Mouse (Mus musculus) forebrain, embryonic 12.5 days (tissue): Measurements from ENCODE around the gene 1700061G19Rik. TPM values are rescaled to one million over a fixed set of nuclear protein-coding genes. Genes with fewer than 3 reads are reported as not detected.

Source experiments
- ATAC-seq: fragments of 200-750 bp; cut with Nextera tagmentation; 2 replicates; pipeline ENCODE4 v1.8.0; 2017; ENCODE audit warnings: moderate TSS enrichment; ENCODE audit not compliant: low FRiP score
- H3K27ac ChIP-seq: fragments of 300-500 bp; sonication (generic); 2 replicates; pipeline ENCODE4 v1.5.1; 2016; ENCODE audit warnings: mild to moderate bottlenecking
- H3K27me3 ChIP-seq: fragments of 300-500 bp; sonication (generic); 2 replicates; pipeline ENCODE4 v1.6.1; 2016; ENCODE audit warnings: mild to moderate bottlenecking
- H3K36me3 ChIP-seq: fragments of 300-500 bp; sonication (generic); replicated peaks from 2 replicates; pipeline ENCODE4 v1.6.1; 2016; ENCODE audit warnings: mild to moderate bottlenecking
- H3K4me1 ChIP-seq: fragments of 300-500 bp; sonication (generic); 2 replicates; pipeline ENCODE4 v1.6.1; 2016
- H3K4me2 ChIP-seq: fragments of 300-500 bp; sonication (generic); 2 replicates; pipeline ENCODE4 v1.6.1; 2016; ENCODE audit warnings: mild to moderate bottlenecking, moderate library complexity
- H3K4me3 ChIP-seq: fragments of 300-500 bp; sonication (generic); replicated peaks from 2 replicates; pipeline ENCODE4 v1.5.1; 2016; ENCODE audit warnings: mild to moderate bottlenecking
- H3K9ac ChIP-seq: fragments of 300-500 bp; sonication (generic); 2 replicates; pipeline ENCODE4 v1.6.1; 2016; ENCODE audit warnings: mild to moderate bottlenecking
- H3K9me3 ChIP-seq: fragments of 300-500 bp; sonication (generic); 2 replicates; pipeline ENCODE4 v1.6.1; 2016
- WGBS: fragments of 180-500 bp; shearing (Covaris S2); methylation state at CpG from one replicate; pipeline ENCODE4 v1.1.7; 2016; 5-methylcytosine and 5-hydroxymethylcytosine counted together
- polyA plus RNA-seq: library from polyadenylated mRNA; unstranded; fragments of >200 nt; fragmentation: Nextera tagmentation; extraction: Ambion mirVana; gene quantifications from 2 replicates; pipeline ENCODE4 v1.2.1, GENCODE M21; 2016

Gene 1700061G19Rik
- polyA plus RNA-seq, 1 experiment from 2014 or later: 0.50 TPM

- ATAC-seq: peak; percentile 99
- peaks cover 21% of the 10 kb centered on the region for H3K27me3 ChIP-seq
- no peaks in the 10 kb centered on the region for H3K36me3 ChIP-seq
- H3K27ac ChIP-seq: peak within 1 kb of the TSS; percentile 84
- 2% methylated on average over 75 of the region's 76 CpGs for WGBS
- peaks cover 40% of the 10 kb centered on the region for H3K4me1 ChIP-seq
- H3K4me2 ChIP-seq: peak within 1 kb of the TSS; percentile 92
- H3K4me3 ChIP-seq: peak within 1 kb of the TSS; percentile 97
- peak within 1 kb of the TSS; percentile 96 for H3K9ac ChIP-seq
- H3K9me3 ChIP-seq: no peaks in the 10 kb centered on the region
These were observed 60.3 kb downstream of the 1700061G19Rik start, which contains the start of gene Mllt1 for GRCm38 (mm10) chr17:56935363-56936131. Gene Mllt1 (minus strand): TSS chr17:56935415.

GRCm38 (mm10) chr17:56936731-56937130 lies 61.5 kb downstream of the 1700061G19Rik start:
- H3K4me3 ChIP-seq: no peak overlapping the region
- no peak overlapping the region for H3K9ac ChIP-seq
- no peaks in the 10 kb centered on the region for H3K9me3 ChIP-seq
- peaks cover 33% of the 10 kb centered on the region for H3K4me1 ChIP-seq
- 95% methylated on average over 7 of the region's 7 CpGs for WGBS
- H3K4me2 ChIP-seq: no peak overlapping the region
- no peaks in the 10 kb centered on the region for H3K36me3 ChIP-seq
- H3K27me3 ChIP-seq: peaks cover 21% of the 10 kb centered on the region
- no peak overlapping the region for H3K27ac ChIP-seq
- no peak for ATAC-seq

Other genes with a start within 250 kb of the 1700061G19Rik start
- 54.4 and 55.0 TPM in 2 replicates for gene Lonp1, start 248.6 kb upstream of the 1700061G19Rik start, polyA plus RNA-seq
- 0.42 and 0.77 TPM in 2 replicates for gene Catsperd, start 247.3 kb upstream of the 1700061G19Rik start, polyA plus RNA-seq
- 119 and 121 TPM in 2 replicates for gene Ranbp3, start 202.2 kb upstream of the 1700061G19Rik start, polyA plus RNA-seq
- gene Ndufa11, start 157.7 kb upstream of the 1700061G19Rik start, polyA plus RNA-seq: 316 and 323 TPM in 2 replicates
- 15.3 and 15.9 TPM in 2 replicates for gene Vmac, start 157.5 kb upstream of the 1700061G19Rik start, polyA plus RNA-seq
- gene Nrtn, start 117.9 kb upstream of the 1700061G19Rik start, polyA plus RNA-seq: 3.2 and 5.9 TPM in 2 replicates
- gene Dus3l, start 110.7 kb upstream of the 1700061G19Rik start, polyA plus RNA-seq: 46.6 and 49.4 TPM in 2 replicates
- gene Prr22, start 105.2 kb upstream of the 1700061G19Rik start, polyA plus RNA-seq: 1.2 and 1.3 TPM in 2 replicates
- gene Rfx2, start 44.5 kb upstream of the 1700061G19Rik start, polyA plus RNA-seq: 7.2 and 7.8 TPM in 2 replicates
- not detected in 2 replicates for gene Acsbg2, start 1.0 kb upstream of the 1700061G19Rik start, polyA plus RNA-seq
- gene Mllt1, start 59.9 kb downstream of the 1700061G19Rik start, polyA plus RNA-seq: 87.6 and 97.8 TPM in 2 replicates
- not detected in 2 replicates for gene Acer1, start 106.6 kb downstream of the 1700061G19Rik start, polyA plus RNA-seq
- 129 and 141 TPM in 2 replicates for gene Clpp, start 114.8 kb downstream of the 1700061G19Rik start, polyA plus RNA-seq
- 30.0 and 34.9 TPM in 2 replicates for gene Alkbh7, start 121.9 kb downstream of the 1700061G19Rik start, polyA plus RNA-seq
- gene Pspn, start 124.5 kb downstream of the 1700061G19Rik start, polyA plus RNA-seq: 0.61 TPM in 1 of 2 replicates, not detected in the other
- gene Gtf2f1, start 135.8 kb downstream of the 1700061G19Rik start, polyA plus RNA-seq: 80.9 and 81.8 TPM in 2 replicates
- 0.45 and 0.64 TPM in 2 replicates for gene Gm17949, start 136.0 kb downstream of the 1700061G19Rik start, polyA plus RNA-seq
- gene Khsrp, start 156.0 kb downstream of the 1700061G19Rik start, polyA plus RNA-seq: 62.8 and 70.7 TPM in 2 replicates
- not detected in 2 replicates for gene Slc25a41, start 166.2 kb downstream of the 1700061G19Rik start, polyA plus RNA-seq
- 1.3 and 2.5 TPM in 2 replicates for gene Crb3, start 183.6 kb downstream of the 1700061G19Rik start, polyA plus RNA-seq
- 20.3 and 21.3 TPM in 2 replicates for gene Slc25a23, start 184.4 kb downstream of the 1700061G19Rik start, polyA plus RNA-seq
- gene Dennd1c, start 203.0 kb downstream of the 1700061G19Rik start, polyA plus RNA-seq: 5.2 and 5.9 TPM in 2 replicates
- 121 and 145 TPM in 2 replicates for gene Tubb4a, start 212.3 kb downstream of the 1700061G19Rik start, polyA plus RNA-seq
- 8.7 and 9.2 TPM in 2 replicates for gene Tnfsf9, start 229.8 kb downstream of the 1700061G19Rik start, polyA plus RNA-seq